Mouse (Mus musculus): ENCODE data around the gene Gabarapl1.

DNA sequence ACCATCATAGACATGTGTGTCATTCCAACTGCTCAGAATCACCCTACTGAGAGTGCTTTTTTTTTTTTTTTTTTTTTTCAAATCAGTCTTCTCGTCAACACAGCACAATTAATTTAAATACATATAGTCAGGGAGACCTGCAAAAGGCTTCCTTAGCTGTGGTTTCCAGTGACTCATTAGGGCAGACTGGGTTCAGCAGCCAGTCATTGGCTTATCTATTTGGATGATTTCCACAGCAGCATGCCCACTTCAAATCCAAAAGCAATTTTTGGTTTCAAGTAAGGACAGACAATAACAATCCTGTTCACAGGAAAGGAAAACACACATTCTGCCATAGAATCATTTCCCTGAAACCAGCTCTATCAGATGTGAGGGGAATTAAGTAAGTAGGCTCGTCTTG lies 18.6 kb upstream of the Gabarapl1 start:
- no peak for TF ChIP-seq CTCF (IDR thresholded peaks at IDR 0.05; ENCODE audit: control insufficient read depth, insufficient read depth, insufficient read length)
- peak; percentile 47 for TF ChIP-seq MAX (IDR thresholded peaks at IDR 0.05)
- TF ChIP-seq MYOD1 (IDR thresholded peaks at IDR 0.05; ENCODE audit: control insufficient read depth, insufficient read length, low read depth): no peak
- TF ChIP-seq USF1 (IDR thresholded peaks at IDR 0.05; ENCODE audit: low read depth): no peak
